Mouse (Mus musculus) gastrocnemius, adult 8-10 months (tissue): ENCODE measurements around the gene Gm20741. TPM values are rescaled to one million over a fixed set of nuclear protein-coding genes. Genes with fewer than 3 reads are reported as not detected.

ENCODE experiments used
- DNase-seq, 2 experiments: peaks; one replicate each; pipeline ENCODE4 v3.0.0; 2022; ENCODE audit warnings: low spot score in 2 of 2
- total RNA-seq, 4 experiments: library from RNA; stranded (reverse); gene quantifications; 2 replicates each; pipeline ENCODE4 v1.2.4; 2022

Gene Gm20741
- total RNA-seq: not detected

DNA sequence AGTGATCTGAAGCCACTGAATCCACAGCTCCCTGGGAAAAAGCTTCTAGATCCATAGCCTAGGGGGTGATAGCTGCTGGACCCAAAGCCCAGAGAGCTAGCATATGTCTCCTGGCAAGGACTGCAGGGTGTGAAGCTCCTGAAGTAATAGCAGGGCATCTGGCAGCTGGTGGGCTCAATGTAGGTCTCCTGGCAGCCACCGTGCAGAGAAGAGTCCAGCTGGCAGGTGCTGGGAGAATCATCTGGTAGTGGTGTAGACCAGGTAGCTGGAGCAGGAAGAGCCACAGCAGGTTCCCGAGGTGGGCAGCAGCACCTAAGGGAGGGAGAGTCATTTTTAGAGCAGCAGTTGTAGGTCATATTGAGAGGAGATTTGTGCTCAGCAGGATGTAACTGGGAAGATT, at the start of gene Gm20741:
Gene Gm20741 (minus strand): TSS at position 394 of the 400 bp plus-strand sequence.
- DNase-seq: no peak

DNA sequence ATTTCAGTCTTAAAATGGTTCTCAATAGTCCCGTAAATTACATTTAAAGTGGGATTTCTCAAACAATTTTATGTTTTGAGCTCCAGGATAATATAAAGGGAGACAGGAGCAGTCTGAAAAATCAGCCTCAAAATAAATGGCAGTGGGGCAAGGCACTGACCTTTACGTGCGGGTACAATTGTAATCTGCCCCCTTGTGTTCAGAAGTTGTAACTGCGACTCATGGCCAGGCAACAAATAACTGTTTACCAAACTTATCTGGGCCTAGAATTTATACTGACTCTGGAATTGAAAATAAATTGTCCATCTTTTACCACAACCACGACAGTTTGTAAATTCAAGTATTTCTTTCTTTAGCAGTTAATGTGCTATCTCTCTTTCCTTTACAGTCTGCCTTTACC, 39.4 kb upstream of the Gm20741 start:
- no peak for DNase-seq

DNA sequence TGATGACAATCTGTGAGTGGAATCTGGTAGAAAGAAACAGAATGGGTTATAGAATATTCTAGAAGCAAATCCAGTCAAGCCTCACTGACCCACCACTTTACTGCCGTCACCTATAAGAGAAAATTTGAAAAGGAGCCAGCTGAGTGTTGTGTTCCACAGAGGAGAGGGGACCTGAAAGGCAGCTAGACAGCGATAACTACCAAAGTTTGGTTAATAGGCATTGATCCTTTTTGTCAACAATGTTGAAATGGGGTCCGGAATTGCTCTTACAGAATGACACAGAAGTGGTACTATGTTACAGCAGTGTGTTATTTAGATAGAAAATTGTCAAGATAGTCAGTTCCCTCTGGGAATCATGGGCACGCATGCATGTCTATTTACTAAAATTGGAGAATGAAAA, 36.5 kb upstream of the Gm20741 start:
- no peak for DNase-seq

DNA sequence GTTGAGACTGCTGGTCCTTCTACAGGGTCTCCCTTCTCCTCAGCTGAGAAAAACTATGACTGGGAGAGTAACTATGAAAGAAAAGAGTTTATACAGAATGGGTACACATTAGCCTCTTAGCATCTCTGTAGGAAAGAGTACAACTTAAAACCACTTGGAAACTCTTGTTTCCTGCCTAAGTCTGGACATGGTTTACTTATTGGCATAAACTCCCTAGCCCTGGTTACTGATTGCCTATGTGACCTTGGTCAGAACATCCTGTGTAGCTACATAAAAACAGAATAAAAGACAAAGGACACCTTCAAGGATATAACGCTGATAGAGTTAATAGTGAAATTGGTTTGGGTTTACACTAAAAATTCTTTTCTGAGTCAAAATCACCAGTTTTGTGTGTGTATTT, 35.3 kb upstream of the Gm20741 start:
- DNase-seq: no peak

DNA sequence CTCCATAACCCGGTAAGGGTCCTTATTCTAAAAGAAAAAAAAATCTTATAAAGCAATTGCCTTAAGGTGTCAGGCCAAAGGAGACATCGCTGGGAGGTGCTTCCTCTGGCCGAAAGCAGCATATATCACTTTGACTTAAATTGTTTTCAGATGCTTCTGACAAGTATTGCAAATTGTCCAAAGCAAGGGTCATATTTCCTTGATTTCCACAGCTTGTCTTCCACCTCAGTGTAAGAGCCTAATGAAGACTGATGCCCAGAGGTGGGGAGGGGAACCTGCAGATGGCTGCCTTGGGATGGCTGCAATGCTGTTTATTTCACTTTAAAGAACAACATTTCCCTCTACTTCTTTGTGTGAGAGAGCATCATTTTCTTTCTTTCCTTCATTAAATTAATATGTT, 15.0 kb upstream of the Gm20741 start:
- DNase-seq: no peak

DNA sequence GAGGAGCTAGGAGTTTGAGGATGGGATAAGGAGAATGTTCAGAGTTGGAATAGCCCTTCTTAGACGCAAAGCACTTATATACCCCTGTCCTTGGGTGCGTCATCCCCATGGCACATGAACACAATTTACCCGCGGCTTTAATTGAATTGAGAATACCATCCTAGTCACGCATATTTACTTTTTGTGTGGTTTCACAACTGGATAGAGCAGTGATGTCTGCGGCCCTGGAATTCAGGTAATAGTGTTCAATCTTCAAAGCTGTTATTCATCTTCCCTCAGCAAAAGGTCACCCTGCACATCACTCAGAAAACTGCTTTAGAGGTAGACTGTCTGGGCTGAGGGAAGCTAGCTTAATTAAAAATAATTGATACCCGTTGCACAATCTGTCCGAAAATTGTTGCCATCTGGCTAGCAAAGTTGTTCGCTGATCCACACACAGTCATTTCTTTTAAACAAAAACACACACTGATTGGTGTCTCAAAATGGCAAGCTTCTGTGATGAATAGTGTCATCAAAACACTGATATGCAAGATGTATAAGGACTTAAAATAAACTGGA, 14.2 kb upstream of the Gm20741 start, which contains the start of gene Krtap14:
Gene Krtap14 (minus strand): TSS at position 51 of the 558 bp plus-strand sequence.
- no peak for DNase-seq

DNA sequence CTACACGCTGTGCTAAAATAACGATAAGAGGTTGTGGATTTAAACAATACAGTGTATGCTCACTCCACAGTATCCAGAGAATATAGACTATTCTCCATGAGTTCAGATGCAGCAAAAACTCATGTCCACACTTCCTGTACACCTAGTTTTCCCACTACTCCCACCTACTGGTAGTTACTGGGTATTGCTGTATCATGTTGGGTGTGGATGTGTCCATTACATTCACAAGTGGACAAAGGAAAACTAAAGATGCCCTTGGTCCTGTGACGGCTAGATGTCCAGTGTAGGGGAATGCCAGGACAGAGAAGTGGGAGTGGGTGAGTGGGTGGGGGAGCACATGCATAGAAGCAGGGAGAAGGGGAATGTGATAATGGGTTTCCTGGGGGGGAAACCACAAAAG, 11.7 kb upstream of the Gm20741 start:
- DNase-seq: no peak

DNA sequence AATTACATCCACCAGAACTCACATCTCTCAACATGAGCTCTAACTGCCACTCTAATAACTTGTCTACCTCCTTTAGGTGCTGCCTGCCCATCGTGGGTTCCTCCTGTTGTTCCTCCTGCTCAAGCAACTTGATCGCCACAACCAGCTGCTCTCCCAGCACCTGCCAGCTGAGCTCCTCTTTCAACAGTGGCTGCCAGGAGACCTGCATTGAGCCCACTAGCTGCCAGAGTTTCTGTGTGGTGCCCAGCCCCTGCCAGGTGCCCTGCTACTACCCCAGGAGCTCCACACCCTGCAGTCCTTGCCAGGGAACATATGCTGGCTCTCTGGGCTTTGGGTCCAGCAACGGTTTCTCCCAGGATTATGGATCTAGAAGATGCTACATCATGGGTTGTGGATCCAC, 8.0 kb upstream of the Gm20741 start, which contains the start of gene Krtap15:
Gene Krtap15 (plus strand): TSS at position 150 of the 400 bp plus-strand sequence.
- peak; percentile 24 to 70 for DNase-seq

DNA sequence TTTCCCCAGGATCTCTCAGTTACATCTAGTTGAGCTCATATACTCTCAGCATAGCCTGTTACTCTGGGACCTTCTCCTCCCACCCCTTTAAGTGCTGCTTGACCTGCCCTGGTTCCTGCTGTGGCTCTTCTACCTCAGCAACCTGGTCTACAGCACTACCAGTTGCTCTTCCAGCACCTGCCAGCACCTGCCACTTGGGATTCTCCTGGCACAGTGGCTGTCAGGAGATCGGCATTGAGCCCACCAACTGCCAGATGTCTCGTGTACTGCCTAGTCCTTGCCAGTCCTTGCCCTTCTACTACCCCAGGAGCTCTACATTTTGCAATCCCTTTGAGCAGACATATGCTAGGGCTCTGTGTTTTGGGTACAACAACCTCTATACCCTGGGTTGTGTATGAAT, 25.2 kb downstream of the Gm20741 start:
- no peak for DNase-seq

DNA sequence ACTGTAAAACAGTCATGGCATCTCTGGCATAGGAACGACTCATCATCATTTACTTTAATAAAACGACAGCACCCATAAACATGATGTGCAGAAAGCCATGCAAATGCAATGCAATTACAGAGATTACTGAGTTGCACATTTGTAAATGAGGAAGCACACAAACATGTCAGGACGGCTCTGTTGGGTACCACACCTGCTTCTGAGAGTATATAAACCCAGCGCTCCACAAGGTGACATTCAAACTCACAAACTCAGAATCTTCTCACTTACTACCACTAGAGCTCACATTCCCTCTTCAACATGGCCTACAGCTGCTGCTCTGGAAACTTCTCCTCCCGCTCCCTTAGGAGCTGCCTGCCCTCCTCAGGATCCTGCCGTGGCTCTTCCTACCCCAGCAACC, 34.4 kb downstream of the Gm20741 start, which contains the start of gene Gm5965:
Gene Gm5965 (plus strand): TSS at position 301 of the 400 bp plus-strand sequence.
- DNase-seq: no peak

DNA sequence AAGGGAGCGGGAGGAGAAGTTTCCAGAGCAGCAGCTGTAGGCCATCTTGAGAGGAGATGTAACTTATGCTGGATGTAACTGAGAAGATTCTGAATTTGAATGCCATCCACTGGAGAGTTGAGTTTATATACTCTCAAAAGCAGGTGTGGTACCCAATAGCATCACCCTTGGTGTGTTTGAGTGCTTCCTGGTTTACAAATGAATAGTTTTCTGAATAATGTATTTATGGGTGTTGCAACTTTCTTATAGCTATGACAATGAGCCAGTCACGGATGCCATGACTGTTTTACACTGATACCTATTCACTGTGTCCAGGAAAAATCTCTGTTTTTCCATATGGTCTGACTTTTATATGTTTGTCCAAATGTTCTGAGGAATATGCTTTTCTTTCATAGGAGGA, 37.9 kb downstream of the Gm20741 start, which contains the start of gene 2310057N15Rik:
Gene 2310057N15Rik (minus strand): TSS at position 101 of the 400 bp plus-strand sequence.
- no peak for DNase-seq

Other genes with a start within 250 kb of the Gm20741 start
- gene Cldn8, start 249.0 kb downstream of the Gm20741 start, total RNA-seq: not detected
- gene Krtap24-1, start 199.9 kb downstream of the Gm20741 start, total RNA-seq: not detected
- gene 2310079G19Rik, start 184.6 kb downstream of the Gm20741 start, total RNA-seq: under 1 TPM in 3 of 4 experiments, not detected in 1; 0.35 to 0.75 (median 0.58) TPM
- gene Krtap26-1, start 164.4 kb downstream of the Gm20741 start, total RNA-seq: not detected
- gene Krtap27-1, start 140.5 kb downstream of the Gm20741 start, total RNA-seq: not detected
- not detected for gene 2310061N02Rik, start 104.3 kb downstream of the Gm20741 start, total RNA-seq
- gene Krtap13-1, start 83.4 kb downstream of the Gm20741 start, total RNA-seq: not detected
- not detected for gene Krtap13, start 60.6 kb downstream of the Gm20741 start, total RNA-seq
- not detected for gene 2310034C09Rik, start 53.4 kb downstream of the Gm20741 start, total RNA-seq
- gene 2310057N15Rik, start 38.0 kb downstream of the Gm20741 start, total RNA-seq: not detected
- gene Gm5965, start 34.3 kb downstream of the Gm20741 start, total RNA-seq: not detected
- gene Krtap15, start 8.0 kb upstream of the Gm20741 start, total RNA-seq: not detected
- not detected for gene Krtap14, start 13.9 kb upstream of the Gm20741 start, total RNA-seq
- gene Krtap19-1, start 57.2 kb upstream of the Gm20741 start, total RNA-seq: not detected
- not detected for gene Krtap19-2, start 62.0 kb upstream of the Gm20741 start, total RNA-seq
- not detected for gene Krtap19-3, start 65.8 kb upstream of the Gm20741 start, total RNA-seq
- gene Krtap19-4, start 72.9 kb upstream of the Gm20741 start, total RNA-seq: not detected
- not detected for gene Krtap19-5, start 84.2 kb upstream of the Gm20741 start, total RNA-seq
- gene Krtap19-9b, start 120.0 kb upstream of the Gm20741 start, total RNA-seq: not detected
- gene Krtap16-3, start 150.7 kb upstream of the Gm20741 start, total RNA-seq: not detected
- not detected for gene Krtap22-2, start 198.5 kb upstream of the Gm20741 start, total RNA-seq
- not detected for gene Gm10229, start 203.1 kb upstream of the Gm20741 start, total RNA-seq
- gene Krtap6-1, start 219.5 kb upstream of the Gm20741 start, total RNA-seq: not detected
- not detected for gene Gm10228, start 229.3 kb upstream of the Gm20741 start, total RNA-seq
- gene Krtap6-5, start 235.7 kb upstream of the Gm20741 start, total RNA-seq: not detected